8 mouse cellular contexts compared by ENCODE assay signal in genomic region chr19:37560080-37560427, GRCm38 (mm10). TPM values are rescaled to one million over a fixed set of nuclear protein-coding genes. Genes with fewer than 3 reads are reported as not detected.
DNase-seq lines count a peak whose midpoint lies in the region; ATAC-seq and TF ChIP-seq lines count a peak whose summit lies in the region.

No protein-coding gene starts in this region.

- no peak overlapping the region for H3K4me2 ChIP-seq in heart, embryonic 15.5 days

- DNase-seq in heart, adult 9 months (ENCODE audit: low spot score in 2 of 2): no peak
- DNase-seq in kidney, adult 11 months: peak; percentile 69
- no peak for DNase-seq in left cerebral cortex, adult 8-10 months (ENCODE audit: low spot score in 2 of 2)
- DNase-seq in right cerebral cortex, adult 18-20 months: no peak
- no peak for DNase-seq in natural killer cell, adult 2 months (ENCODE audit: low spot score in 2 of 2)

- TF ChIP-seq CTCF in bone marrow, adult 2 months (IDR thresholded peaks at IDR 0.05; ENCODE audit: control insufficient read depth, insufficient read depth, low read length): no peak

- 38% methylated on average over 6 of the region's 6 CpGs for WGBS in heart, embryonic 15.5 days
- WGBS in bone marrow, adult 2 months: 12% methylated on average over 6 of the region's 6 CpGs

- ATAC-seq in heart, embryonic 15.5 days (replicated peaks; ENCODE audit: insufficient number of reproducible peaks, insufficient read depth, low FRiP score, low read depth): no peak

- peak overlapping the region; percentile 22; the same call in 1 of the 2 replicates for H3K27ac ChIP-seq in heart, embryonic 15.5 days
- peak overlapping the region; percentile 84 for H3K27ac ChIP-seq in bone marrow, adult 2 months (ENCODE audit: control insufficient read depth, insufficient read depth, low read depth, low read length, poor library complexity)

- H3K9ac ChIP-seq in heart, embryonic 15.5 days: no peak overlapping the region

- H3K27me3 ChIP-seq in heart, embryonic 15.5 days: no peaks in the 10 kb centered on the region
- no peaks in the 10 kb centered on the region for H3K27me3 ChIP-seq in megakaryocyte, embryonic 14.5 days (replicated peaks)

- H3K4me1 ChIP-seq in heart, embryonic 15.5 days (replicated peaks): peaks cover 23% of the 10 kb centered on the region
- peaks cover 10% of the 10 kb centered on the region for H3K4me1 ChIP-seq in bone marrow, adult 2 months (ENCODE audit: control insufficient read depth, insufficient read depth, low read length)
- peaks cover 94% of the 10 kb centered on the region for H3K4me1 ChIP-seq in megakaryocyte, embryonic 14.5 days

- no peak for TF ChIP-seq POLR2A in bone marrow, adult 2 months (IDR thresholded peaks at IDR 0.05; ENCODE audit: borderline replicate concordance, control insufficient read depth, low read depth, low read length)

- no peaks in the 10 kb centered on the region for H3K9me3 ChIP-seq in heart, embryonic 15.5 days (replicated peaks)
- no peaks in the 10 kb centered on the region for H3K9me3 ChIP-seq in megakaryocyte, embryonic 14.5 days

- H3K36me3 ChIP-seq in heart, embryonic 15.5 days: no peaks in the 10 kb centered on the region
- peaks cover 30% of the 10 kb centered on the region for H3K36me3 ChIP-seq in megakaryocyte, embryonic 14.5 days (replicated peaks; ENCODE audit: low read length)

- H3K4me3 ChIP-seq in heart, embryonic 15.5 days: no peak overlapping the region
- peak overlapping the region; percentile 8 for H3K4me3 ChIP-seq in bone marrow, adult 2 months (replicated peaks; ENCODE audit: control insufficient read depth, low read depth, low read length)
- peak overlapping the region; percentile 90 for H3K4me3 ChIP-seq in megakaryocyte, embryonic 14.5 days (replicated peaks)

RNA-seq across cellular contexts. Expression of gene Exoc6, which starts 9.8 kb away (rescaled TPM):
- 16.6 and 18.8 TPM in 2 replicates for polyA plus RNA-seq in heart, embryonic 15.5 days (2015; fragmentation: Nextera tagmentation; extraction: Ambion mirVana)
- 21.7 and 27.8 TPM in 2 replicates for polyA plus RNA-seq in bone marrow, adult 2 months (2011; ENCODE audit: insufficient read depth, insufficient read length, low replicate concordance, missing spikeins)
- 6.6 and 14.1 TPM in 2 replicates for polyA plus RNA-seq in megakaryocyte, embryonic 14.5 days (2012; ENCODE audit: insufficient read depth, low replicate concordance)
- 10 to 100 TPM; 41.2 to 47.4 (median 44.8) TPM for total RNA-seq in left cerebral cortex, adult 8-10 months (2022)
